Mouse (Mus musculus) lung, embryonic 14.5 days (tissue): Measurements from ENCODE around the gene Ccdc9b. TPM values are rescaled to one million over a fixed set of nuclear protein-coding genes. Genes with fewer than 3 reads are reported as not detected.
A peak's percentile ranks its signal among the peaks of the same experiment; 100 is the strongest.

Experiments used
- ATAC-seq: fragments of 200-750 bp; cut with Nextera tagmentation; 2 replicates; pipeline ENCODE4 v1.8.0; 2017; ENCODE audit warnings: mild to moderate bottlenecking, moderate TSS enrichment, moderate library complexity; ENCODE audit not compliant: insufficient read depth
- DNase-seq: peaks from one replicate; pipeline ENCODE4 v3.0.0-alpha.2; 2015
- H3K27ac ChIP-seq: fragments of 300-500 bp; sonication (generic); 2 replicates; pipeline ENCODE4 v1.5.1; 2014; ENCODE audit warnings: low read depth, mild to moderate bottlenecking, moderate library complexity
- H3K27me3 ChIP-seq: fragments of 300-500 bp; sonication (generic); 2 replicates; pipeline ENCODE4 v1.6.1; 2014; ENCODE audit warnings: low read length, control low read depth; ENCODE audit not compliant: insufficient read depth
- H3K36me3 ChIP-seq: fragments of 300-500 bp; sonication (generic); 2 replicates; pipeline ENCODE4 v1.6.1; 2014; ENCODE audit warnings: control low read depth; ENCODE audit not compliant: insufficient read depth
- H3K4me1 ChIP-seq: fragments of 300-500 bp; sonication (generic); 2 replicates; pipeline ENCODE4 v1.6.1; 2014; ENCODE audit warnings: antibody characterized with exemption, control low read depth; ENCODE audit not compliant: insufficient read depth
- H3K4me2 ChIP-seq: fragments of 300-500 bp; sonication (generic); 2 replicates; pipeline ENCODE4 v1.6.1; 2014; ENCODE audit warnings: mild to moderate bottlenecking
- H3K4me3 ChIP-seq: fragments of 300-500 bp; sonication (generic); 2 replicates; pipeline ENCODE4 v1.5.1; 2014; ENCODE audit warnings: low read depth, low read length
- H3K9ac ChIP-seq: fragments of 300-500 bp; sonication (generic); 2 replicates; pipeline ENCODE4 v1.6.1; 2014
- H3K9me3 ChIP-seq: fragments of 300-500 bp; sonication (generic); 2 replicates; pipeline ENCODE4 v1.6.1; 2016; ENCODE audit warnings: low read depth, low read length, control low read depth
- CTCF ChIP-seq: IDR thresholded peaks from 2 replicates; pipeline ENCODE4 v1.5.1; 2016; ENCODE audit warnings: antibody characterized with exemption, low read depth
- WGBS: fragments of 180-500 bp; shearing (Covaris S2); extraction: QIAGEN DNeasy Blood & Tissue Kit; methylation state at CpG from one replicate; pipeline ENCODE4 v1.1.7; 2014; 5-methylcytosine and 5-hydroxymethylcytosine counted together
- polyA plus RNA-seq: library from polyadenylated mRNA; unstranded; fragments of >200 nt; fragmentation: Nextera tagmentation; extraction: Ambion mirVana; gene quantifications from 2 replicates; pipeline ENCODE4 v1.2.1, GENCODE M21; 2014

The Ccdc9b gene
- polyA plus RNA-seq, 1 experiment from 2014 or later, result 0.55 TPM

GRCm38 (mm10) chr2:118727911-118728310 is 34.5 kb downstream of the Ccdc9b start:
- Histone ChIP-seq H3K27ac (peak overlapping the region; percentile 55), H3K27me3 (peaks cover 6% of the 10 kb centered on the region; the same call in 1 of the 2 replicates), H3K9ac (no peak overlapping the region), H3K36me3 (no peaks in the 10 kb centered on the region), H3K4me3 (no peak overlapping the region), H3K4me2 (peak overlapping the region; percentile 53), H3K9me3 (no peaks in the 10 kb centered on the region), H3K4me1 (peaks cover 12% of the 10 kb centered on the region)
- TF ChIP-seq CTCF, result no peak
- peak; percentile 56 for ATAC-seq
- 3% methylated on average over 9 of the region's 9 CpGs for WGBS
- peak; percentile 49 for DNase-seq

- TF ChIP-seq CTCF, result no peak
- H3K27me3 ChIP-seq, result peaks cover 6% of the 10 kb centered on the region; the same call in 1 of the 2 replicates
- no peak overlapping the region for H3K4me3 ChIP-seq
- H3K9me3 ChIP-seq, result no peaks in the 10 kb centered on the region
- peaks cover 12% of the 10 kb centered on the region for H3K4me1 ChIP-seq
- no peak overlapping the region for H3K4me2 ChIP-seq
- DNase-seq (no peak), ATAC-seq (no peak)
- H3K27ac ChIP-seq, result no peak overlapping the region
- WGBS, result 88% methylated on average over 2 of the region's 2 CpGs
- H3K9ac ChIP-seq, result no peak overlapping the region
- H3K36me3 ChIP-seq, result no peaks in the 10 kb centered on the region
Observed at GRCm38 (mm10) chr2:118726873-118727272, 35.6 kb downstream of the Ccdc9b start.

GRCm38 (mm10) chr2:118725511-118725910 is 37.0 kb downstream of the Ccdc9b start:
- Histone ChIP-seq H3K9ac (no peak overlapping the region), H3K4me3 (no peak overlapping the region), H3K4me2 (no peak overlapping the region), H3K27me3 (0 out of 2 replicates have a peak, but pooled peaks cover 6% of the 10 kb centered on the region), H3K4me1 (peaks cover 12% of the 10 kb centered on the region), H3K36me3 (no peaks in the 10 kb centered on the region), H3K27ac (no peak overlapping the region), H3K9me3 (no peaks in the 10 kb centered on the region)
- no peak for DNase-seq
- WGBS, result 75% methylated on average over 4 of the region's 4 CpGs
- TF ChIP-seq CTCF, result no peak
- no peak for ATAC-seq

GRCm38 (mm10) chr2:118723693-118724486 is 38.6 kb downstream of the Ccdc9b start:
- no peak for TF ChIP-seq CTCF
- DNase-seq (no peak), ATAC-seq (no peak)
- Histone ChIP-seq H3K9me3 (no peaks in the 10 kb centered on the region), H3K4me1 (peaks cover 12% of the 10 kb centered on the region), H3K27ac (no peak overlapping the region), H3K36me3 (no peaks in the 10 kb centered on the region), H3K27me3 (0 out of 2 replicates have a peak, but pooled peaks cover 6% of the 10 kb centered on the region), H3K4me3 (no peak overlapping the region), H3K9ac (no peak overlapping the region), H3K4me2 (no peak overlapping the region)
- 72% methylated on average over 15 of the region's 15 CpGs for WGBS

- Histone ChIP-seq H3K4me3 (no peak overlapping the region), H3K4me1 (no peaks in the 10 kb centered on the region), H3K27me3 (peaks cover 20% of the 10 kb centered on the region; the same call in 1 of the 2 replicates), H3K36me3 (no peaks in the 10 kb centered on the region), H3K9ac (no peak overlapping the region), H3K9me3 (no peaks in the 10 kb centered on the region), H3K4me2 (no peak overlapping the region), H3K27ac (no peak overlapping the region)
- ATAC-seq, result no peak
- WGBS, result 76% methylated on average over 5 of the region's 5 CpGs
- TF ChIP-seq CTCF, result no peak
- DNase-seq, result no peak
Observed at GRCm38 (mm10) chr2:118716677-118717076, 45.8 kb downstream of the Ccdc9b start.

GRCm38 (mm10) chr2:118714230-118714629 is 48.2 kb downstream of the Ccdc9b start:
- no peaks in the 10 kb centered on the region for H3K36me3 ChIP-seq

GRCm38 (mm10) chr2:118713631-118714030 is 48.8 kb downstream of the Ccdc9b start:
- no peak for TF ChIP-seq CTCF
- H3K36me3 ChIP-seq, result no peaks in the 10 kb centered on the region
- no peak overlapping the region for H3K9ac ChIP-seq
- H3K27ac ChIP-seq, result no peak overlapping the region
- no peak for ATAC-seq
- H3K4me2 ChIP-seq, result no peak overlapping the region
- 66% methylated on average over 6 of the region's 6 CpGs for whole genome bisulfite sequencing
- no peaks in the 10 kb centered on the region for H3K9me3 ChIP-seq
- H3K27me3 ChIP-seq, result peaks cover 44% of the 10 kb centered on the region
- H3K4me1 ChIP-seq, result peaks cover 8% of the 10 kb centered on the region; the same call in 1 of the 2 replicates
- no peak for DNase-seq
- no peak overlapping the region for H3K4me3 ChIP-seq

More at GRCm38 (mm10) chr2:118714230-118714629, 48.2 kb downstream of the Ccdc9b start:
- no peak for DNase-seq
- H3K27me3 ChIP-seq, result peaks cover 40% of the 10 kb centered on the region
- no peak overlapping the region for H3K4me2 ChIP-seq
- ATAC-seq, result no peak
- WGBS, result 38% methylated on average over 4 of the region's 4 CpGs
- H3K9ac ChIP-seq, result no peak overlapping the region
- no peak overlapping the region for H3K27ac ChIP-seq
- TF ChIP-seq CTCF, result no peak
- no peak overlapping the region for H3K4me3 ChIP-seq
- H3K4me1 ChIP-seq, result peaks cover 8% of the 10 kb centered on the region; the same call in 1 of the 2 replicates
- no peaks in the 10 kb centered on the region for H3K9me3 ChIP-seq
